Mouse (Mus musculus) lung, embryonic 14.5 days (tissue): Measurements from ENCODE around the gene Sirpa. TPM values are rescaled to one million over a fixed set of nuclear protein-coding genes. Genes with fewer than 3 reads are reported as not detected.

Experiments used
- ATAC-seq: fragments of 200-750 bp; cut with Nextera tagmentation; 2 replicates; pipeline ENCODE4 v1.8.0; 2017; ENCODE audit warnings: mild to moderate bottlenecking, moderate TSS enrichment, moderate library complexity; ENCODE audit not compliant: insufficient read depth
- DNase-seq: peaks from one replicate; pipeline ENCODE4 v3.0.0-alpha.2; 2015
- H3K27ac ChIP-seq: fragments of 300-500 bp; sonication (generic); 2 replicates; pipeline ENCODE4 v1.5.1; 2014; ENCODE audit warnings: low read depth, mild to moderate bottlenecking, moderate library complexity
- H3K27me3 ChIP-seq: fragments of 300-500 bp; sonication (generic); 2 replicates; pipeline ENCODE4 v1.6.1; 2014; ENCODE audit warnings: low read length, control low read depth; ENCODE audit not compliant: insufficient read depth
- H3K36me3 ChIP-seq: fragments of 300-500 bp; sonication (generic); 2 replicates; pipeline ENCODE4 v1.6.1; 2014; ENCODE audit warnings: control low read depth; ENCODE audit not compliant: insufficient read depth
- H3K4me1 ChIP-seq: fragments of 300-500 bp; sonication (generic); 2 replicates; pipeline ENCODE4 v1.6.1; 2014; ENCODE audit warnings: antibody characterized with exemption, control low read depth; ENCODE audit not compliant: insufficient read depth
- H3K4me2 ChIP-seq: fragments of 300-500 bp; sonication (generic); 2 replicates; pipeline ENCODE4 v1.6.1; 2014; ENCODE audit warnings: mild to moderate bottlenecking
- H3K4me3 ChIP-seq: fragments of 300-500 bp; sonication (generic); 2 replicates; pipeline ENCODE4 v1.5.1; 2014; ENCODE audit warnings: low read depth, low read length
- H3K9ac ChIP-seq: fragments of 300-500 bp; sonication (generic); 2 replicates; pipeline ENCODE4 v1.6.1; 2014
- H3K9me3 ChIP-seq: fragments of 300-500 bp; sonication (generic); 2 replicates; pipeline ENCODE4 v1.6.1; 2016; ENCODE audit warnings: low read depth, low read length, control low read depth
- CTCF ChIP-seq: IDR thresholded peaks from 2 replicates; pipeline ENCODE4 v1.5.1; 2016; ENCODE audit warnings: antibody characterized with exemption, low read depth
- WGBS: fragments of 180-500 bp; shearing (Covaris S2); extraction: QIAGEN DNeasy Blood & Tissue Kit; methylation state at CpG from one replicate; pipeline ENCODE4 v1.1.7; 2014; 5-methylcytosine and 5-hydroxymethylcytosine counted together
- polyA plus RNA-seq: library from polyadenylated mRNA; unstranded; fragments of >200 nt; fragmentation: Nextera tagmentation; extraction: Ambion mirVana; gene quantifications from 2 replicates; pipeline ENCODE4 v1.2.1, GENCODE M21; 2014

Gene Sirpa
- polyA plus RNA-seq, 1 experiment from 2014 or later: 26.5 TPM

DNA sequence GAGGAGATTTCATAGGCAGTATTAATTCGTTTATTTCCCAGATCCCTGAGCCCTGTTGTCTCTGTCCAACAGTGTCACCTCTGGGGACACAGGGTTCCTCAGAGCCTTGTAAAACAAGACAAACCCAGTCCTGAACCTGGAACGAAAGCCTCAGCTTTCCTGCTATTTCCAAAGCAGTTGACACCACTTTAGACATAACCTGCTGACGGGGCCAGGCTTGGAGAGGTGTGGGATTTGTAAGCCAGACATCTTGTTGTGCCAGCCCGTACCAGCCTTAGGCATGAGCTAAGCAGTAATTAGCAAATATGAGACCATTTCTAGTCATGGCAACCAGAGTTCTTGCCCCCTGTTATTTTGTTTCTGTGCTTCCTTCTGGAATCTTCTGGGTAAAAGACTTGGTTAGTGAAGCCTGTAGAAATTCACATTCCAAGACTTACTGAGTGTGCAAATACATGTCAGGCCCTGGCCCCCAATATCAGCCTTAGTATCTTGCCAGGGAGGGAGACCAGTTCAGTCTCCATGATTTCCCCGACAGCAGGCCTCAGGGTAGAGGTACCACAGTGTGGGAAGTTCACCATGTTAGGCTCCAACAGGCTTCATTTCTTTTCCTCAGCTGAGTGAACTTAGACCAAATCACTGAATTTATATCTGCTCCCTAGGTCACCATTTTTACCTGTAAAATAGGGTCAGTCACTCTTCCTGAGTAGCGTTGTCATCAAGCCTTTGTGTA lies 36.0 kb downstream of the Sirpa start:
- no peak for TF ChIP-seq CTCF
- Histone ChIP-seq H3K27ac (no peak overlapping the region), H3K4me2 (no peak overlapping the region), H3K4me1 (no peaks in the 10 kb centered on the region), H3K9ac (no peak overlapping the region), H3K36me3 (peaks cover 5% of the 10 kb centered on the region; the same call in 1 of the 2 replicates), H3K9me3 (no peaks in the 10 kb centered on the region), H3K27me3 (no peaks in the 10 kb centered on the region), H3K4me3 (no peak overlapping the region)
- DNase-seq (no peak), ATAC-seq (no peak)
- WGBS: 85% methylated on average over 6 of the region's 6 CpGs

GRCm38 (mm10) chr2:129629786-129630531 lies 37.3 kb downstream of the Sirpa start:
- Histone ChIP-seq H3K9ac (no peak overlapping the region), H3K27me3 (no peaks in the 10 kb centered on the region), H3K9me3 (no peaks in the 10 kb centered on the region), H3K4me2 (no peak overlapping the region), H3K27ac (no peak overlapping the region), H3K36me3 (peaks cover 5% of the 10 kb centered on the region; the same call in 1 of the 2 replicates), H3K4me1 (no peaks in the 10 kb centered on the region), H3K4me3 (no peak overlapping the region)
- WGBS: 89% methylated on average over 15 of the region's 15 CpGs
- no peak for TF ChIP-seq CTCF
- ATAC-seq: no peak
- no peak for DNase-seq

GRCm38 (mm10) chr2:129630532-129630886 lies 37.9 kb downstream of the Sirpa start:
- Histone ChIP-seq H3K9me3 (no peaks in the 10 kb centered on the region), H3K4me3 (no peak overlapping the region), H3K9ac (no peak overlapping the region), H3K4me2 (no peak overlapping the region), H3K4me1 (no peaks in the 10 kb centered on the region), H3K27me3 (no peaks in the 10 kb centered on the region), H3K27ac (no peak overlapping the region), H3K36me3 (peaks cover 5% of the 10 kb centered on the region; the same call in 1 of the 2 replicates)
- ATAC-seq (no peak), DNase-seq (no peak)
- 91% methylated on average over 3 of the region's 3 CpGs for WGBS
- TF ChIP-seq CTCF: no peak

DNA sequence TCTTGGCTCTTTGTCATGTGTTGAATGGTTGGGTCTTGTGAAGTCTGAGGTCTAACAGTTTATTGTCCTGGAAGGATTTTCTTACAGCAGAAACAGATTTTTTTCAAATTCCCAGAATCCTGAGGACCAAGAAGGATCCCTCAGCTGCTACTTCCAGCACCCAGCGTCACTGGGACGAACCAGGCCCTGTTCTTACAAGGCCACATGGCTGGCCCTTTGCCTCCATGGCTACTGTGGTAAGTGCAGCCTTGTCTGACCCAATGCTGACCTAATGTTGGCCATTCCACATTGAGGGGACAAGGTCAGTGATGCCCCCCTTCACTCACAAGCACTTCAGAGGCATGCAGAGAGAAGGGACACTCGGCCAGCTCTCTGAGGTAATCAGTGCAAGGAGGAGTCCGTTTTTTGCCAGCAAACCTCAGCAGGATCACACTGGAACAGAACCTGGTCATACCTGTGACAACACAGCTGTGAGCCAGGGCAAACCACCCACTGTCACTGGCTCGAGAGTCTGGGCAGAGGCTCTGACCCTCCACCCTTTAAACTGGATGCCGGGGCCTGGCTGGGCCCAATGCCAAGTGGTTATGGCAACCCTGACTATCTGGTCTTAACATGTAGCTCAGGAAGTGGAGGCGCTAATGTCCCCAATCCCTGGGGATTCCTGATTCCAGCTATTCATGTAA lies 38.5 kb downstream of the Sirpa start:
- no peaks in the 10 kb centered on the region for H3K9me3 ChIP-seq
- H3K36me3 ChIP-seq: peaks cover 5% of the 10 kb centered on the region; the same call in 1 of the 2 replicates
- H3K4me1 ChIP-seq: no peaks in the 10 kb centered on the region
- no peak for TF ChIP-seq CTCF
- H3K4me3 ChIP-seq: no peak overlapping the region
- H3K27me3 ChIP-seq: no peaks in the 10 kb centered on the region
- H3K4me2 ChIP-seq: no peak overlapping the region
- H3K9ac ChIP-seq: no peak overlapping the region
- ATAC-seq: no peak
- DNase-seq: no peak
- no peak overlapping the region for H3K27ac ChIP-seq
- 76% methylated on average over 7 of the region's 7 CpGs for WGBS

- no peak overlapping the region for H3K4me3 ChIP-seq
- ATAC-seq: no peak
- no peaks in the 10 kb centered on the region for H3K27me3 ChIP-seq
- H3K4me1 ChIP-seq: no peaks in the 10 kb centered on the region
- WGBS: 88% methylated on average over 7 of the region's 7 CpGs
- no peak for DNase-seq
- no peak overlapping the region for H3K4me2 ChIP-seq
- no peaks in the 10 kb centered on the region for H3K9me3 ChIP-seq
- H3K9ac ChIP-seq: no peak overlapping the region
- H3K27ac ChIP-seq: no peak overlapping the region
- H3K36me3 ChIP-seq: peaks cover 5% of the 10 kb centered on the region; the same call in 1 of the 2 replicates
- no peak for TF ChIP-seq CTCF
These were observed 39.7 kb downstream of the Sirpa start for GRCm38 (mm10) chr2:129632324-129632723.

GRCm38 (mm10) chr2:129633077-129633732 lies 40.6 kb downstream of the Sirpa start:
- peak; percentile 80 for ATAC-seq
- H3K9ac ChIP-seq: no peak overlapping the region
- peak; percentile 71 for DNase-seq
- WGBS: 51% methylated on average over 9 of the region's 9 CpGs
- H3K27ac ChIP-seq: no peak overlapping the region
- H3K9me3 ChIP-seq: no peaks in the 10 kb centered on the region
- H3K4me1 ChIP-seq: no peaks in the 10 kb centered on the region
- peaks cover 5% of the 10 kb centered on the region; the same call in 1 of the 2 replicates for H3K36me3 ChIP-seq
- no peaks in the 10 kb centered on the region for H3K27me3 ChIP-seq
- no peak for TF ChIP-seq CTCF
- no peak overlapping the region for H3K4me3 ChIP-seq
- H3K4me2 ChIP-seq: no peak overlapping the region

DNA sequence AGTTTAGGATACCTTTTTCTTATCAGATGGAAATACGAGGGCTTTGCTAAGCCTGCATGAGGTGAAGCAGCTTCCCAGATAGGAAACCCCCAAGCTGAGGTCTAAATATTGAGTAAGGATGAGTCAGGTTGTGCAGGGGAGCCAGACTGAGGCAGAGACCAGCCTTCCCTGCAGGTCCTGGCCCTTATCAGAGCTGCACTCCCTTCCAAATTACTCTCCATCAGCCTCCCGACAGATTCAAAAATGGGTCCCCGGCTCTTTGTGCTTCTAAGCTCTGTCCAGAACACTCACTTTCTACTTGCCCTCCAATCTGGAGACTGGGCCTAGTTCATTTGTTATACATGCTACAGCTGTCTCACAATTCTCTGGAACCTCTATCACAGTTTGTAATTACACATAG lies 41.3 kb downstream of the Sirpa start:
- no peak overlapping the region for H3K4me2 ChIP-seq
- H3K9me3 ChIP-seq: no peaks in the 10 kb centered on the region
- no peak overlapping the region for H3K4me3 ChIP-seq
- H3K36me3 ChIP-seq: peaks cover 5% of the 10 kb centered on the region; the same call in 1 of the 2 replicates
- H3K9ac ChIP-seq: no peak overlapping the region
- H3K4me1 ChIP-seq: no peaks in the 10 kb centered on the region
- H3K27me3 ChIP-seq: no peaks in the 10 kb centered on the region
- no peak for TF ChIP-seq CTCF
- ATAC-seq (no peak), DNase-seq (no peak)
- H3K27ac ChIP-seq: no peak overlapping the region
- 48% methylated on average over 3 of the region's 3 CpGs for WGBS
